In the genomic region with DNA sequence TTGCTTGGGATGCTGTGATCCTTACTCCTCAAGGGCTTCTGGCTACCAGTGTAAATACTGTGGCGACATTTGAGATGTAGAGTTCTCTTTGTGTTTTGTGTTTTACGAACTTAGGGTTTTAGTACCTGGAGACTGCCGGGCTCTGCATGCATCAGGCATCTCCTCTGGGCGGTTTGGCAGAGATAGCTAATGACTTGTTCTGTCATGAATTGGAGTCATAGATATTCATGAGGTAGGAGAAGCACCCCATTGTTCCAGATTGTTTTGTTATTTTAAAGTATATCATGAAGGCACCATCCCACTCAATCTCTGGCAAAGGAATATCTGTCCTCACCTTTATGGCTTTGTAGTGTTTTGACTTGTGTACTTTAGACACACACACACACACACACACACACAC, we compare ENCODE assay signal across 23 mouse cellular contexts. TPM values are rescaled to one million over a fixed set of nuclear protein-coding genes. Genes with fewer than 3 reads are reported as not detected.
"Had no signal": no experiment of that assay in that cellular context is flagged by ENCODE, and none has a peak within 500 bp of the region (broad histone marks: within the 10 kb centered on the region; RNA-seq: fewer than 3 reads in every experiment).

No protein-coding gene starts in this region.

- H3K9me3 ChIP-seq: neural tube, embryonic 13.5 days; neural tube, embryonic 15.5 days; stomach, embryonic 15.5 days had no signal

- H3K27ac ChIP-seq: neural tube, embryonic 13.5 days; neural tube, embryonic 15.5 days; stomach, embryonic 15.5 days; stomach, postnatal 0 days had no signal

- H3K9ac ChIP-seq: neural tube, embryonic 13.5 days; neural tube, embryonic 15.5 days; stomach, embryonic 15.5 days had no signal

- H3K4me1 ChIP-seq: neural tube, embryonic 13.5 days; neural tube, embryonic 15.5 days; stomach, embryonic 15.5 days had no signal

- H3K36me3 ChIP-seq: neural tube, embryonic 13.5 days; neural tube, embryonic 15.5 days; stomach, embryonic 15.5 days had no signal

- H3K4me3 ChIP-seq: neural tube, embryonic 13.5 days; neural tube, embryonic 15.5 days; stomach, embryonic 15.5 days had no signal

- H3K4me2 ChIP-seq: neural tube, embryonic 13.5 days; neural tube, embryonic 15.5 days; stomach, embryonic 15.5 days had no signal

- H3K27me3 ChIP-seq: neural tube, embryonic 13.5 days; neural tube, embryonic 15.5 days; stomach, embryonic 15.5 days had no signal

- DNase-seq: retina, postnatal 1 day; right cerebral cortex, adult 18-20 months; right cerebral cortex, postnatal 14 days; right cerebral cortex, postnatal 25 days; right cerebral cortex, postnatal 4 days; spleen, adult 18-20 months; thymus, adult 18-20 months; thymus, adult 2 months; thymus, postnatal 14 days; thymus, postnatal 25 days; thymus, postnatal 36 days; thymus, postnatal 4 days had no signal

RNA-seq across cellular contexts. Expression of gene Lrrc72, which starts 37.3 kb away (rescaled TPM):
- polyA plus RNA-seq: neural tube, embryonic 13.5 days; neural tube, embryonic 14.5 days; neural tube, embryonic 15.5 days; small intestine, adult 2 months; spleen, adult 2 months; stomach, embryonic 14.5 days; stomach, embryonic 15.5 days; stomach, embryonic 16.5 days; stomach, postnatal 0 days; thymus, adult 2 months; thymus, postnatal 0 days; urinary bladder, adult 2 months had no signal
